Mouse (Mus musculus) left cerebral cortex, postnatal 36 days (tissue): Measurements from ENCODE around the gene Tbc1d5. TPM values are rescaled to one million over a fixed set of nuclear protein-coding genes. Genes with fewer than 3 reads are reported as not detected.

Experiments used
- DNase-seq, 2 experiments: peaks; one replicate each; pipeline ENCODE4 v3.0.0; 2021 to 2022; ENCODE audit warnings: low spot score in 2 of 2, mixed read lengths in 1 of 2
- intact Hi-C: fragments of 180-260 bp; cut with DNase I; formaldehyde crosslinking; loops from one replicate; pipeline ENCODE4 v1.15.1; 2025
- total RNA-seq, 2 experiments: library from RNA; stranded (reverse); gene quantifications; 2 replicates each; pipeline ENCODE4 v1.2.3; 2021

Tbc1d5 gene
- total RNA-seq, 2 experiments from 2014 or later = 26.7 to 27.7 TPM

- no peak for DNase-seq
- intact Hi-C loops = no loop called here
Measured at GRCm38 (mm10) chr17:51144983-51145382, 34.2 kb downstream of the Tbc1d5 start.

GRCm38 (mm10) chr17:51142095-51142494 lies 37.1 kb downstream of the Tbc1d5 start:
- intact Hi-C loops = no loop called here
- DNase-seq = no peak

- intact Hi-C loops = loop anchor here (10.0 kb wide), 1 partner anchor 174 kb away; no protein-coding TSS in a partner anchor
Measured at GRCm38 (mm10) chr17:51111194-51111593, 68.0 kb downstream of the Tbc1d5 start.

GRCm38 (mm10) chr17:51104294-51104693 lies 74.9 kb downstream of the Tbc1d5 start:
- intact Hi-C loops = no loop called here
- no peak for DNase-seq

More at GRCm38 (mm10) chr17:51111194-51111593, 68.0 kb downstream of the Tbc1d5 start:
- DNase-seq = no peak

- DNase-seq = no peak
- intact Hi-C loops = no loop called here
Measured at GRCm38 (mm10) chr17:51043869-51044268, 135.3 kb downstream of the Tbc1d5 start.

- no peak for DNase-seq
- intact Hi-C loops = no loop called here
Measured at GRCm38 (mm10) chr17:51040861-51041260, 138.3 kb downstream of the Tbc1d5 start.

- intact Hi-C loops = no loop called here
- DNase-seq = no peak
Measured at GRCm38 (mm10) chr17:51023227-51023626, 155.9 kb downstream of the Tbc1d5 start.

GRCm38 (mm10) chr17:51016384-51016783 lies 162.8 kb downstream of the Tbc1d5 start:
- intact Hi-C loops = no loop called here

GRCm38 (mm10) chr17:51013908-51014307 lies 165.2 kb downstream of the Tbc1d5 start:
- intact Hi-C loops = no loop called here
- DNase-seq = no peak

More at GRCm38 (mm10) chr17:51016384-51016783, 162.8 kb downstream of the Tbc1d5 start:
- DNase-seq = no peak

- no peak for DNase-seq
- intact Hi-C loops = no loop called here
Measured at GRCm38 (mm10) chr17:51003179-51003578, 176.0 kb downstream of the Tbc1d5 start.

- intact Hi-C loops = no loop called here
- DNase-seq = no peak
Measured at GRCm38 (mm10) chr17:50998216-50998615, 180.9 kb downstream of the Tbc1d5 start.

- no peak for DNase-seq
- intact Hi-C loops = no loop called here
Measured at GRCm38 (mm10) chr17:50993294-50993993, 185.7 kb downstream of the Tbc1d5 start.

- DNase-seq = no peak
- intact Hi-C loops = no loop called here
Measured at GRCm38 (mm10) chr17:50990770-50991405, 188.3 kb downstream of the Tbc1d5 start.

- no peak for DNase-seq
- intact Hi-C loops = loop anchor here (5.0 to 10.0 kb wide), 2 partner anchors 789 to 1477 kb away; no protein-coding TSS in a partner anchor
Measured at GRCm38 (mm10) chr17:50987935-50988334, 191.2 kb downstream of the Tbc1d5 start.

- no peak for DNase-seq
- intact Hi-C loops = loop anchor here (10.0 kb wide), 1 partner anchor 1483 kb away; no protein-coding TSS in a partner anchor
Measured at GRCm38 (mm10) chr17:50981933-50982332, 197.2 kb downstream of the Tbc1d5 start.

- no peak for DNase-seq
- intact Hi-C loops = loop anchor here (5.0 kb wide), 1 partner anchor 155 kb away; no protein-coding TSS in a partner anchor
Measured at GRCm38 (mm10) chr17:50972142-50972541, 207.0 kb downstream of the Tbc1d5 start.

GRCm38 (mm10) chr17:50966147-50966546 lies 213.0 kb downstream of the Tbc1d5 start:
- intact Hi-C loops = no loop called here
- DNase-seq = no peak

- no peak for DNase-seq
- intact Hi-C loops = no loop called here
Measured at GRCm38 (mm10) chr17:50954313-50954712, 224.8 kb downstream of the Tbc1d5 start.

GRCm38 (mm10) chr17:50922308-50922707 lies 256.8 kb downstream of the Tbc1d5 start:
- no peak for DNase-seq
- intact Hi-C loops = no loop called here

- no peak for DNase-seq
- intact Hi-C loops = no loop called here
Measured at GRCm38 (mm10) chr17:50915216-50915615, 263.9 kb downstream of the Tbc1d5 start.
